Mouse (Mus musculus): ENCODE measurements around the gene Tle4. TPM values are rescaled to one million over a fixed set of nuclear protein-coding genes. Genes with fewer than 3 reads are reported as not detected.

Tle4 gene
- total and polyA plus RNA-seq, 2 experiments from 2014 or later: 16.3 to 38.9 TPM

DNA sequence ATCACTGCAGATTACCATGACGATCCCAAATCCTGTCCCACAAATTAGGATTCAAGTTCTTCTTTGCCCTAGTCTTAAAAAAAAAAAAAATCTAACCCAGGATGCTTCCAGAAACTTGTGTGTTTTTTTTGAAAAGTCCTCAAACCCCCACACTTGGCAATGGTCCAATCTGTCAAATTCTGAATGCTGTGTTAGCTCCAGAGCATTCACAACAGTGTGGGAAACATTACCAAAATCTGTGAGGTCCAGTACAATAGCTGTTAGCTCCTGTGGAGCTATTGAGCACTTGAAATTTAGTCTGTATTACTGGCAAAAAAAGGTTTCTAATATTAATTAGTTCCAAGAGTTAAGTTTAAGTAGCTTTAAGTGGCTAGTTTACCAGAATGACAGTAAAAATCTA lies 150.4 kb downstream of the Tle4 start:
- 45% methylated on average over 1 of the region's 1 CpGs for WGBS
- Histone ChIP-seq H3K4me1 (ENCODE audit: insufficient read depth, low read length) (no peaks in the 10 kb centered on the region), H3K27me3 (ENCODE audit: insufficient read depth, low read length) (no peaks in the 10 kb centered on the region), H3K36me3 (ENCODE audit: insufficient read depth, low read length) (0 out of 2 replicates have a peak, but pooled peaks cover 3% of the 10 kb centered on the region), H3K4me2 (ENCODE audit: low read depth, low read length) (no peak overlapping the region), H3K9me3 (ENCODE audit: low read length) (no peaks in the 10 kb centered on the region), H3K9ac (replicated peaks; ENCODE audit: low read length) (no peak overlapping the region), H3K4me3 (ENCODE audit: low read length) (no peak overlapping the region), H3K27ac (no peak overlapping the region)
- no peak for TF ChIP-seq CTCF (IDR thresholded peaks at IDR 0.05; ENCODE audit: low read depth)
- DNase-seq (ENCODE audit: low spot score) (peak; percentile 74), ATAC-seq (peak; percentile 67; the same call in 1 of the 2 replicates)

DNA sequence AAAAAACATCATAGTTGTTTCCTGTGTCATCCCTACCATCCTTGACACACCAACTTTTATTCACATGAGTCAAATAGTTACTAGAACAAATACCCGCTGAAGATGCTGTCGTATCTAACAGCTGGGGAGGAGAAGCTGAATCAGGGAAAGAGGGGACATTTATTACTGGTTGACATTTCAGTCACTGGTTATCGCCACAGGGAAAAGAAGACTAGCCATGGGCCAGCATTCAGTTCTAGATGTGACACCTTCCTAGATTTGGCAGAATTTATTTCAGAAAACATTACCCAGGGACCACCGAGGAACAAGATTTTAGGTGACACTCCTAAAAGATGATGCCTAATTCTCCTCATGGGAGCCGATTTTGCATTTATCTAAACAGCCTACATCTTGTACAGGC lies 156.0 kb downstream of the Tle4 start:
- 91% methylated on average over 5 of the region's 5 CpGs for WGBS
- H3K9me3 ChIP-seq (ENCODE audit: low read length): no peaks in the 10 kb centered on the region
- no peak for ATAC-seq
- no peak for DNase-seq (ENCODE audit: low spot score)
- no peak overlapping the region for H3K4me3 ChIP-seq (ENCODE audit: low read length)
- H3K36me3 ChIP-seq (ENCODE audit: insufficient read depth, low read length): no peaks in the 10 kb centered on the region
- H3K27me3 ChIP-seq (ENCODE audit: insufficient read depth, low read length): no peaks in the 10 kb centered on the region
- no peak overlapping the region for H3K27ac ChIP-seq
- TF ChIP-seq CTCF (IDR thresholded peaks at IDR 0.05; ENCODE audit: low read depth): no peak
- H3K9ac ChIP-seq (replicated peaks; ENCODE audit: low read length): no peak overlapping the region
- no peak overlapping the region for H3K4me2 ChIP-seq (ENCODE audit: low read depth, low read length)
- H3K4me1 ChIP-seq (ENCODE audit: insufficient read depth, low read length): no peaks in the 10 kb centered on the region

DNA sequence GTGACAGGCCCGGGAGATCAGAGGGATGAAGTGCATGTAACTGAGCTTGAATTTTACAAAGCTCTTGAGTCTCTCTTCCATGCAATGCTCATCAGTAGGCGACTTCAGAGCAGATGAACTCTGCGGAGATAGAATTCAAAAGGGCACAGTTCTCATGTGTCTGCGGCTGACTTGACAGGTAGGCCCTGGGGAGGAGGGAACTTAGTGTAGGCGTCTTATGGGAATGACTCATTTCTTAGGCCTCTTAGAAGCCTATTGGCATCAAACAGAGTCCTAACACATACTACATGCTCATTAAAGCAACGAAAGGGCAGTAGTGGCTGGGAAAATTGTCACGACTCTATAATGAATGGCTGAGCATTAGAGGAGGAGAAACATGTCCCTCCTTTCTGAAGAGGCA lies 160.6 kb downstream of the Tle4 start:
- peaks cover 4% of the 10 kb centered on the region; the same call in 1 of the 2 replicates for H3K4me1 ChIP-seq (ENCODE audit: insufficient read depth, low read length)
- no peak overlapping the region for H3K4me2 ChIP-seq (ENCODE audit: low read depth, low read length)
- no peaks in the 10 kb centered on the region for H3K27me3 ChIP-seq (ENCODE audit: insufficient read depth, low read length)
- WGBS: 69% methylated on average over 7 of the region's 7 CpGs
- no peaks in the 10 kb centered on the region for H3K36me3 ChIP-seq (ENCODE audit: insufficient read depth, low read length)
- ATAC-seq (no peak), DNase-seq (ENCODE audit: low spot score) (no peak)
- no peak overlapping the region for H3K9ac ChIP-seq (replicated peaks; ENCODE audit: low read length)
- H3K9me3 ChIP-seq (ENCODE audit: low read length): no peaks in the 10 kb centered on the region
- no peak overlapping the region for H3K4me3 ChIP-seq (ENCODE audit: low read length)
- no peak overlapping the region for H3K27ac ChIP-seq
- TF ChIP-seq CTCF (IDR thresholded peaks at IDR 0.05; ENCODE audit: low read depth): no peak

DNA sequence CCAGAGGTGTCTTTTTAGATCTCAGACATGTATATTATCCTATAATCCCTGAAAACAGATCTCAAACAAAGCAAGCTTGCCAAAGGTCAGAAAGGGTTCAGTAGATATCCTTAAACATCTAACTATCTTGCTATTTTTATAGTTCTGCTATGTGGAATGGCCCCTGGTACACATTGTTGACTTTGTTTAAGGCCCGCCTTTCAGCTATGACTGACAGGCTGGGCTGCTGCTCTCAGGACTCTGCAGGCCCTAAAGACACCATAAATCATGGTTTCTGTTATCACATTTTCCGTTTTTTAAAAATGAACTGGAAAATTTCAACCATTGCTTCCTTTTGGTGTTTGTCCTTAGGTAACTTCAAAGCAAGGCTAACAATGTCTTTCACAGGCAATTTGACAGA lies 161.3 kb downstream of the Tle4 start:
- ATAC-seq: no peak
- H3K4me3 ChIP-seq (ENCODE audit: low read length): no peak overlapping the region
- no peaks in the 10 kb centered on the region for H3K9me3 ChIP-seq (ENCODE audit: low read length)
- no peaks in the 10 kb centered on the region for H3K27me3 ChIP-seq (ENCODE audit: insufficient read depth, low read length)
- no peak overlapping the region for H3K4me2 ChIP-seq (ENCODE audit: low read depth, low read length)
- H3K36me3 ChIP-seq (ENCODE audit: insufficient read depth, low read length): no peaks in the 10 kb centered on the region
- no peak for TF ChIP-seq CTCF (IDR thresholded peaks at IDR 0.05; ENCODE audit: low read depth)
- 71% methylated on average over 2 of the region's 2 CpGs for WGBS
- peaks cover 4% of the 10 kb centered on the region; the same call in 1 of the 2 replicates for H3K4me1 ChIP-seq (ENCODE audit: insufficient read depth, low read length)
- H3K27ac ChIP-seq: peak overlapping the region; percentile 9; the same call in 1 of the 2 replicates
- DNase-seq (ENCODE audit: low spot score): no peak
- H3K9ac ChIP-seq (replicated peaks; ENCODE audit: low read length): no peak overlapping the region

DNA sequence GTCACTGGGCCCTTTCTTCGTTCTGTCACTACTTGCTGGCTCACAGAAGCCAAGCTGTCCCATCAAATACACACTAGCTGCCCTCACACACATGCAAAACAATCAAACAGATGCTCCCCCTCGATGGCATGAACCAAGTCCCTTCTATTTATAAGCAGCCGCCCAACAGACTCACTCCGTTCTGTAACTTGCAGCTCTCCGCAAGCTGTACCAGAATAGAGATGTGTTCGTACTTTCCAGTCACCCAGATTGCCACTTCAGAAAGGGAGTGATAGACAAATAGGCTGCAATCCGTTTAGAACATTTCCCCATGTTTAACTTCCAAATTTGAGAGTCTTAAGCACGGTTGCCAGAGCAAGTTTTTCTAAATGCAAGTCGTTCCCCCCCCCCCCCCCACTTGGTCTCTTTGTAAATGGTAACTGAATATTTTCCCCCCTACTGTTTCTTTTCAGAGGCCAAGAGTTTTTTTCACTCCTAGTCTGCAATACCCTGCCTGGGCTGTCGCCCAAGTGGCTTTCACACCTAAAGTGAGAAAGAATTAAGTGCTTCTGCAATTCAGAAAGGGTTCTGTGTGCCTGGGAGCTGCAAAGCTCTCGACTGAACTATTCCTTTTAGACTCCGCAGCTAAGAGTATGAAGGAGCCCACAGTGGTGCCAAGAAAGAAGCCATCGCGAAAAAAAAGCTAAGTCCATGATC lies 162.0 kb downstream of the Tle4 start:
- Histone ChIP-seq H3K27ac (peak overlapping the region; percentile 36; the same call in 1 of the 2 replicates), H3K4me2 (ENCODE audit: low read depth, low read length) (peak overlapping the region; percentile 31), H3K4me3 (ENCODE audit: low read length) (no peak overlapping the region)

DNA sequence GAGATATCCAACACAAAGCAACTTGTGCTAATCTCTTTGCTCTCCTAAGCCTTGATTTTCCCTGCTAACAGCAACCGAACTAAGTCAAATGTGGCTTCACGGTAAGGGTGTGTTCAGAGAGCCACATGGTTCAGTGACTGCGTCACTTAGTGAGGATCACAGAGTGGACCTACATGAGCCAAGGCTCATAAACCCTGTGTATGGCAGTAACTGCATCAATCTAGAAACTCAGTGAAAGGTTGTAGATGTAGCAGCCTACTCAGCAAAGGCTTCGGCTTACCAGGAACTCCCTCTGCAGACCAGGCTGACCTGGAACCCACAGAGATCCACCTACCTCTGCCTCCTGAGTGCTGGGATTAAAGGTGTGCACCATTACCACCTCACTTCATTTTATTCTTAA lies 164.0 kb downstream of the Tle4 start:
- peaks cover 4% of the 10 kb centered on the region; the same call in 1 of the 2 replicates for H3K4me1 ChIP-seq (ENCODE audit: insufficient read depth, low read length)
- no peak for TF ChIP-seq CTCF (IDR thresholded peaks at IDR 0.05; ENCODE audit: low read depth)
- no peak for ATAC-seq
- H3K4me3 ChIP-seq (ENCODE audit: low read length): no peak overlapping the region
- WGBS: 88% methylated on average over 4 of the region's 4 CpGs
- H3K27me3 ChIP-seq (ENCODE audit: insufficient read depth, low read length): no peaks in the 10 kb centered on the region
- DNase-seq (ENCODE audit: low spot score): no peak
- no peak overlapping the region for H3K27ac ChIP-seq
- H3K4me2 ChIP-seq (ENCODE audit: low read depth, low read length): no peak overlapping the region
- H3K9ac ChIP-seq (replicated peaks; ENCODE audit: low read length): no peak overlapping the region
- no peaks in the 10 kb centered on the region for H3K9me3 ChIP-seq (ENCODE audit: low read length)
- H3K36me3 ChIP-seq (ENCODE audit: insufficient read depth, low read length): no peaks in the 10 kb centered on the region

More for the DNA sequence above, 162.0 kb downstream of the Tle4 start:
- no peaks in the 10 kb centered on the region for H3K27me3 ChIP-seq (ENCODE audit: insufficient read depth, low read length)
- no peak for TF ChIP-seq CTCF (IDR thresholded peaks at IDR 0.05; ENCODE audit: low read depth)
- H3K9ac ChIP-seq (replicated peaks; ENCODE audit: low read length): no peak overlapping the region
- DNase-seq (ENCODE audit: low spot score) (peak; percentile 82), ATAC-seq (peak; percentile 90)
- H3K4me1 ChIP-seq (ENCODE audit: insufficient read depth, low read length): peaks cover 4% of the 10 kb centered on the region; the same call in 1 of the 2 replicates
- H3K36me3 ChIP-seq (ENCODE audit: insufficient read depth, low read length): no peaks in the 10 kb centered on the region
- no peaks in the 10 kb centered on the region for H3K9me3 ChIP-seq (ENCODE audit: low read length)
- 15% methylated on average over 14 of the region's 14 CpGs for WGBS

DNA sequence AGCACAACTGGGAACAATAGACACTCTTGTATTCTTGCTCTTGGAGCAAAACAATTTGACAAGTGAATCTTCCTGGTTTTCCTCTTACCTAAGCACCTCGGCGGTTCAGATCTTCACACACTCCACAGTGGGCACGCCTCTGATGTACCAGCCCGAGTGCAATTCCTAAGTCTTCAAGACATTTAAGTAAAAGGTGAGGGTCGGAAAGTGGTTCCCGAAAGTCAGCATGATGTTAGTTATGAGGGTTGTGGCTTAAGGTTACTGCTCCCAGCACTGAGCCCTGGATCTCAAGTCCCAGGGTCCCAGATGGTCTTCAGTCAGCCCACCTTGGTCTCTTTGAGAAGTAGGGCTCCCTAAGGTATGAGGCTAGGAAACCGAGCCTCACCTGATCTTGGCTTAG lies 165.4 kb downstream of the Tle4 start:
- no peak for TF ChIP-seq CTCF (IDR thresholded peaks at IDR 0.05; ENCODE audit: low read depth)
- WGBS: 94% methylated on average over 7 of the region's 7 CpGs
- DNase-seq (ENCODE audit: low spot score) (no peak), ATAC-seq (no peak)
- Histone ChIP-seq H3K27me3 (ENCODE audit: insufficient read depth, low read length) (no peaks in the 10 kb centered on the region), H3K4me2 (ENCODE audit: low read depth, low read length) (no peak overlapping the region), H3K4me3 (ENCODE audit: low read length) (no peak overlapping the region), H3K27ac (no peak overlapping the region), H3K9ac (replicated peaks; ENCODE audit: low read length) (no peak overlapping the region), H3K9me3 (ENCODE audit: low read length) (no peaks in the 10 kb centered on the region), H3K36me3 (ENCODE audit: insufficient read depth, low read length) (no peaks in the 10 kb centered on the region), H3K4me1 (ENCODE audit: insufficient read depth, low read length) (peaks cover 4% of the 10 kb centered on the region; the same call in 1 of the 2 replicates)
